Mouse (Mus musculus): Measurements from ENCODE around the gene Fam78a. TPM values are rescaled to one million over a fixed set of nuclear protein-coding genes. Genes with fewer than 3 reads are reported as not detected.

Gene Fam78a
- polyA plus RNA-seq, 1 experiment from 2014 or later = 2.2 TPM

DNA sequence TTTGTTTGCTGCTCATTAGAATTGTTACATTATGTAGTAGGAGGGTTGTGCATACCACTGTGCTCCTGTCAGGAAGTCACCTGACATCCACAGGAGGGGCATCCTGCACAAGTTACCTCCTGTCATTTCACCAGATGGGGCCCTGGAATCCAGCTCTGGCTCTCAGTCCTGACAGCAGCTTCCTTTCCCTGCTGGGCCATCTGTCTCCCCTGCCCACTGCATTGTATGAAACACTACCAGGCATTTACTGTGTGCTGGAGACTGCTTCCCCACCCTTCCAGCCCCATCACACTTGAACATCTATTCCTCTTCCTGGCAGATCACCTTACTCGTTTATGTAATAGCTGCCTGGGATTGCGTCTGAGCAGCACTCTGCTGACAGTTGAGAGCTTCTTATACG, 55.0 kb downstream of the Fam78a start:
- no peak for ATAC-seq (ENCODE audit: insufficient read depth, low FRiP score)
- H3K27me3 ChIP-seq (ENCODE audit: control insufficient read depth, insufficient read depth, low read length) = no peaks in the 10 kb centered on the region
- no peaks in the 10 kb centered on the region for H3K9me3 ChIP-seq (replicated peaks; ENCODE audit: control insufficient read depth, low read length)
- no peak overlapping the region for H3K4me2 ChIP-seq (ENCODE audit: low read depth, low read length)
- WGBS = 64% methylated on average over 3 of the region's 3 CpGs
- no peak overlapping the region for H3K4me3 ChIP-seq (replicated peaks; ENCODE audit: low read length)
- H3K36me3 ChIP-seq (ENCODE audit: control insufficient read depth, insufficient read depth, low read length) = 0 out of 2 replicates have a peak, but pooled peaks cover 4% of the 10 kb centered on the region
- H3K4me1 ChIP-seq (ENCODE audit: control insufficient read depth, insufficient read depth, low read length) = no peaks in the 10 kb centered on the region
- H3K27ac ChIP-seq (ENCODE audit: low read length) = no peak overlapping the region
- no peak overlapping the region for H3K9ac ChIP-seq (ENCODE audit: low read length)

DNA sequence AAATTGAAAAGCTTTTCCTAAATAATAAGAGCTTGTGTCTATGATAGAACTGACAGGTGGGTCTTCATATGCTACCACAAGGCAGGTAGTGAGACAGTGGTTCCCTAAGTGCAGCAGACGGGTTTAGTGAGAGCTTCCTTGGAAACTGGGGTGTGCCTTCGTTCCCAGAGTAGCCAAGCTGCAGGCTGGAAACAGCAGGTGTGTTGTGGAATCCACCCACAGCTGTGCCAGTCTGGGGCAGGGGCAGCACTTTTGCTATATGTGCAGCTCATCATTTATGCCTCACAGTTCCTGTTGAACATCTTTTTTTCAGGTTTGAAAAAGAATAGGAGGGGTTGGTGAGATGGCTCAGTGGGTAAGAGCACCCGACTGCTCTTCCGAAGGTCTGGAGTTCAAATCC, 60.3 kb downstream of the Fam78a start:
- no peak overlapping the region for H3K9ac ChIP-seq (ENCODE audit: low read length)
- 92% methylated on average over 4 of the region's 4 CpGs for WGBS

DNA sequence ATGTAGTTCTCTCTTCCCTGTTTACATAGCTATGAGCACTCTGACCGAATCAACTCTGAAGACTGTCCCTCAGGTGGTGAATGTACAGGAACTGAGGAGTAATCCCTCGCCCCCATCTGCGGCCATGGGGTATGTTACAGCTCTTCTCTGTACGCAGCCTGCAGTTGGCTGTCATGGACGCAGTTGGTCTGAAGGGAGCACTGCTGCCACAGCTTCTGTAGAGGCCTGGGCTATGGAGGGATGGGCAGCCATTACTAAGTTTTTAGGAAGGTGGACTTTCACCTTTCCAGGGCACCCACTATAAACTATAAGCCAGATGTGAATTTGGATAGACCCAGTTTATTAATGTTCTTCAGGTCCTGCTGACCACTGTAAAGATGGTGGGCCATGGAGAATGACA, 64.4 kb downstream of the Fam78a start:
- H3K27ac ChIP-seq (ENCODE audit: low read length) = no peak overlapping the region
- H3K4me3 ChIP-seq (replicated peaks; ENCODE audit: low read length) = no peak overlapping the region
- no peak for ATAC-seq (ENCODE audit: insufficient read depth, low FRiP score)
- H3K27me3 ChIP-seq (ENCODE audit: control insufficient read depth, insufficient read depth, low read length) = no peaks in the 10 kb centered on the region
- no peaks in the 10 kb centered on the region for H3K9me3 ChIP-seq (replicated peaks; ENCODE audit: control insufficient read depth, low read length)
- WGBS = 90% methylated on average over 5 of the region's 5 CpGs
- H3K9ac ChIP-seq (ENCODE audit: low read length) = no peak overlapping the region
- peaks cover 22% of the 10 kb centered on the region for H3K36me3 ChIP-seq (ENCODE audit: control insufficient read depth, insufficient read depth, low read length)
- H3K4me2 ChIP-seq (ENCODE audit: low read depth, low read length) = no peak overlapping the region
- no peaks in the 10 kb centered on the region for H3K4me1 ChIP-seq (ENCODE audit: control insufficient read depth, insufficient read depth, low read length)

More for the DNA sequence above, 60.3 kb downstream of the Fam78a start:
- no peak for ATAC-seq (ENCODE audit: insufficient read depth, low FRiP score)
- Histone ChIP-seq H3K4me1 (ENCODE audit: control insufficient read depth, insufficient read depth, low read length) (no peaks in the 10 kb centered on the region), H3K9me3 (replicated peaks; ENCODE audit: control insufficient read depth, low read length) (no peaks in the 10 kb centered on the region), H3K27ac (ENCODE audit: low read length) (no peak overlapping the region), H3K27me3 (ENCODE audit: control insufficient read depth, insufficient read depth, low read length) (no peaks in the 10 kb centered on the region), H3K36me3 (ENCODE audit: control insufficient read depth, insufficient read depth, low read length) (peaks cover 12% of the 10 kb centered on the region; the same call in 1 of the 2 replicates), H3K4me2 (ENCODE audit: low read depth, low read length) (no peak overlapping the region), H3K4me3 (replicated peaks; ENCODE audit: low read length) (no peak overlapping the region)

DNA sequence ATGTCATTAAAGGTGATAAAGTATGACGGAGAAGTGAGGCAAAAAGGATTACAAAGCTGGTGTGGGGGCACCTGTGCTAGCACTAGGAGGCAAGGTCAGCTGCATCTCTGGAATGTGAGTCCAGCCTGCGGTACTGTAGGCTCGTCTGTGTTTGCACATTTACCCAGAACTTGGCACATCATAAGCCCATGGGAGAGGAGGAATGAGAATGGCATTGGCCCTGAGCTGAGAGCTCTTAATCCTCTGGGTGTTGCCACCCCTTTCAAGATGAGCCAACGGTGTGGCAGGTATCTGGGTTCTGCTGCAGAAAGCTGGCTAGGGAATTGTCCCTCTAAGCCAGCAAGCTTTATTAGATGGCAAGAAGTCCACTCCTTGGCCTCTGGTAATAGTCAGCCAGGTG, 65.0 kb downstream of the Fam78a start:
- no peaks in the 10 kb centered on the region for H3K4me1 ChIP-seq (ENCODE audit: control insufficient read depth, insufficient read depth, low read length)
- H3K27me3 ChIP-seq (ENCODE audit: control insufficient read depth, insufficient read depth, low read length) = no peaks in the 10 kb centered on the region
- no peaks in the 10 kb centered on the region for H3K9me3 ChIP-seq (replicated peaks; ENCODE audit: control insufficient read depth, low read length)
- WGBS = 60% methylated on average over 4 of the region's 4 CpGs
- H3K27ac ChIP-seq (ENCODE audit: low read length) = no peak overlapping the region
- H3K4me2 ChIP-seq (ENCODE audit: low read depth, low read length) = no peak overlapping the region
- peaks cover 19% of the 10 kb centered on the region for H3K36me3 ChIP-seq (ENCODE audit: control insufficient read depth, insufficient read depth, low read length)
- no peak for ATAC-seq (ENCODE audit: insufficient read depth, low FRiP score)
- H3K4me3 ChIP-seq (replicated peaks; ENCODE audit: low read length) = no peak overlapping the region
- no peak overlapping the region for H3K9ac ChIP-seq (ENCODE audit: low read length)

DNA sequence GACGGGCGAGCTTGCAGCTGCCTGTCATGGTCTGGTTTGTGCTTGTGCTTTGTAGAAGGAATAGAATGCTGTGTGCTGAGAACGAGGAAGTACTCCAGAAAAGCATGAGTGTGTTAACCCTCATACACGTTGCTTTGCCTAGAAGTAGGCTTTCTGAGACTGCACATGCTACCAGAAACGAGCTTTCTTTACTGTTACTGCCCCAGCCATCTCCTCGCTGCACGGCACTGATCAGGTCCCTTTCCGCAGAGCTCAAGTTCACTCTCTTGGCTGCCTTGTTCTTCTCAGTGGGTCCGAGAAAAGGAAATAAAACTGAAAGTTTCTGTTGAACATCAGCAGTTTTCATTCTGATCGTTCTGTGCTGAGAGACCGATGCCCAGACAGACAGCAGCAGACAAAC, 75.9 kb downstream of the Fam78a start:
- H3K27me3 ChIP-seq (ENCODE audit: control insufficient read depth, insufficient read depth, low read length) = no peaks in the 10 kb centered on the region
- H3K4me2 ChIP-seq (ENCODE audit: low read depth, low read length) = no peak overlapping the region
- H3K9ac ChIP-seq (ENCODE audit: low read length) = no peak overlapping the region
- H3K4me1 ChIP-seq (ENCODE audit: control insufficient read depth, insufficient read depth, low read length) = no peaks in the 10 kb centered on the region
- no peak overlapping the region for H3K27ac ChIP-seq (ENCODE audit: low read length)
- ATAC-seq (ENCODE audit: insufficient read depth, low FRiP score) = no peak
- no peaks in the 10 kb centered on the region for H3K9me3 ChIP-seq (replicated peaks; ENCODE audit: control insufficient read depth, low read length)
- WGBS = 84% methylated on average over 11 of the region's 11 CpGs
- H3K36me3 ChIP-seq (ENCODE audit: control insufficient read depth, insufficient read depth, low read length) = peaks cover 21% of the 10 kb centered on the region
- no peak overlapping the region for H3K4me3 ChIP-seq (replicated peaks; ENCODE audit: low read length)

DNA sequence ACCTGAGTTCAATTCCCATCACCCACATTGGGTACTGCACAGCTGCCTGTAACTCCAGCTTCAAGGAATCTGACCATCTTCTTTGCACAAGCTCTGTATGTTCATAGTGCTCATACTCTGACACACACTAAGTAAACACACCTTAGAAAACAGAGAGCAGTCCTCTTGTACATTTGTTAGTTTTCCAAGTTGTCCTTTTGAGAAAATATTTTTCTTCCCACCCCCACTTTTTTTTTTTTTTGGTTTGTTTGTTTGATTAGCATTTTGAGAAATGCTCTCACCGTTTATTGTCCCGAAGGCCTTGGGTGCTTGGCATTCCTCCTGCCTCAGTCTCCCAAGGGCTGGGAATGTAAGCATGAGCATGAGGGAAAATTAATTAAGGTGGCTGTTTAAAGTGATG, 76.3 kb downstream of the Fam78a start:
- peaks cover 21% of the 10 kb centered on the region for H3K36me3 ChIP-seq (ENCODE audit: control insufficient read depth, insufficient read depth, low read length)
- 76% methylated on average over 2 of the region's 2 CpGs for WGBS
- H3K27ac ChIP-seq (ENCODE audit: low read length) = no peak overlapping the region
- H3K4me2 ChIP-seq (ENCODE audit: low read depth, low read length) = no peak overlapping the region
- H3K27me3 ChIP-seq (ENCODE audit: control insufficient read depth, insufficient read depth, low read length) = no peaks in the 10 kb centered on the region
- no peaks in the 10 kb centered on the region for H3K4me1 ChIP-seq (ENCODE audit: control insufficient read depth, insufficient read depth, low read length)
- no peak overlapping the region for H3K9ac ChIP-seq (ENCODE audit: low read length)
- no peaks in the 10 kb centered on the region for H3K9me3 ChIP-seq (replicated peaks; ENCODE audit: control insufficient read depth, low read length)
- no peak overlapping the region for H3K4me3 ChIP-seq (replicated peaks; ENCODE audit: low read length)
- no peak for ATAC-seq (ENCODE audit: insufficient read depth, low FRiP score)

Small RNA genes lying within 50 kb of the gene (microRNA-seq; reads per million reads assigned to microRNA genes)
- gene Mir7674 = 0.99 reads per million

Other genes starting within 250 kb of the Fam78a start
- 0.19 and 0.24 TPM in 2 replicates for gene Fibcd1, start 238.9 kb downstream of the Fam78a start, polyA plus RNA-seq (2015; fragmentation: Nextera tagmentation; extraction: Ambion mirVana)
- 1.3 and 1.9 TPM in 2 replicates for gene Lamc3, start 197.6 kb downstream of the Fam78a start, polyA plus RNA-seq (2015; fragmentation: Nextera tagmentation; extraction: Ambion mirVana)
- gene Aif1l, start 134.7 kb downstream of the Fam78a start, polyA plus RNA-seq (2015; fragmentation: Nextera tagmentation; extraction: Ambion mirVana) = 11.6 and 12.4 TPM in 2 replicates
- gene Nup214, start 110.4 kb downstream of the Fam78a start, polyA plus RNA-seq (2015; fragmentation: Nextera tagmentation; extraction: Ambion mirVana) = 56.5 and 58.8 TPM in 2 replicates
- gene Plpp7, start 10.7 kb upstream of the Fam78a start, polyA plus RNA-seq (2015; fragmentation: Nextera tagmentation; extraction: Ambion mirVana) = 4.6 and 5.7 TPM in 2 replicates
- 22.7 and 27.3 TPM in 2 replicates for gene Prrc2b, start 66.2 kb upstream of the Fam78a start, polyA plus RNA-seq (2015; fragmentation: Nextera tagmentation; extraction: Ambion mirVana)
- gene Pomt1, start 151.7 kb upstream of the Fam78a start, polyA plus RNA-seq (2015; fragmentation: Nextera tagmentation; extraction: Ambion mirVana) = 23.6 and 24.0 TPM in 2 replicates
- 53.4 and 59.7 TPM in 2 replicates for gene Uck1, start 175.3 kb upstream of the Fam78a start, polyA plus RNA-seq (2015; fragmentation: Nextera tagmentation; extraction: Ambion mirVana)
- 24.6 TPM in 2 replicates for gene Golga2, start 202.5 kb upstream of the Fam78a start, polyA plus RNA-seq (2015; fragmentation: Nextera tagmentation; extraction: Ambion mirVana)
- gene Swi5, start 203.2 kb upstream of the Fam78a start, polyA plus RNA-seq (2015; fragmentation: Nextera tagmentation; extraction: Ambion mirVana) = 372 and 388 TPM in 2 replicates